8 mouse cellular contexts compared by ENCODE assay signal in genomic region chr14:123239945-123240344, GRCm38 (mm10).
DNase-seq lines count a peak whose midpoint lies in the region; ATAC-seq and TF ChIP-seq lines count a peak whose summit lies in the region.

No protein-coding gene starts in this region.

- H3K4me2 ChIP-seq in kidney, postnatal 0 days (ENCODE audit: low read length) = no peak overlapping the region
- H3K4me2 ChIP-seq in midbrain, postnatal 0 days (ENCODE audit: low read depth, low read length, poor library complexity, severe bottlenecking) = no peak overlapping the region

- WGBS in kidney, postnatal 0 days = 5% methylated on average over 2 of the region's 2 CpGs
- 18% methylated on average over 2 of the region's 2 CpGs for WGBS in midbrain, postnatal 0 days

- peak; percentile 67 for TF ChIP-seq CTCF in kidney, postnatal 0 days (IDR thresholded peaks at IDR 0.05; ENCODE audit: low read depth)
- TF ChIP-seq CTCF in midbrain, postnatal 0 days (IDR thresholded peaks at IDR 0.05) = peak; percentile 73

- no peaks in the 10 kb centered on the region for H3K4me1 ChIP-seq in kidney, postnatal 0 days (replicated peaks; ENCODE audit: insufficient read depth, low read length)
- no peaks in the 10 kb centered on the region for H3K4me1 ChIP-seq in midbrain, postnatal 0 days (ENCODE audit: insufficient read depth, low read length)

- H3K27ac ChIP-seq in kidney, postnatal 0 days = no peak overlapping the region
- H3K27ac ChIP-seq in midbrain, postnatal 0 days (ENCODE audit: low read depth, low read length) = no peak overlapping the region

- peak; percentile 83 for DNase-seq in kidney, postnatal 0 days (ENCODE audit: low spot score)
- no peak for DNase-seq in kidney, adult 11 months
- DNase-seq in R1 (ENCODE audit: low read depth, low spot score) = peak; percentile 10
- DNase-seq in cerebellum, postnatal 36 days = peak; percentile 7 to 29
- peak; percentile 24 for DNase-seq in kidney, postnatal 14 days
- DNase-seq in midbrain, postnatal 0 days (ENCODE audit: low spot score) = peak; percentile 66
- no peak for DNase-seq in spleen, adult 12 weeks (ENCODE audit: low spot score)
- no peak for DNase-seq in urinary bladder, postnatal 4 days (ENCODE audit: low spot score in 2 of 2)

- no peak overlapping the region for H3K9ac ChIP-seq in kidney, postnatal 0 days (ENCODE audit: low read depth, low read length)
- no peak overlapping the region for H3K9ac ChIP-seq in midbrain, postnatal 0 days (replicated peaks; ENCODE audit: low read length, poor library complexity, severe bottlenecking)

- H3K9me3 ChIP-seq in kidney, postnatal 0 days (replicated peaks; ENCODE audit: low read length) = no peaks in the 10 kb centered on the region
- no peaks in the 10 kb centered on the region for H3K9me3 ChIP-seq in midbrain, postnatal 0 days (ENCODE audit: low read length)

- ATAC-seq in kidney, postnatal 0 days (replicated peaks; ENCODE audit: low FRiP score, low read depth) = no peak; the same call in 1 of the 2 replicates
- 0 out of 2 replicates have a peak, but pooled peaks have one; percentile 27 for ATAC-seq in midbrain, postnatal 0 days (ENCODE audit: low FRiP score)

- no peaks in the 10 kb centered on the region for H3K27me3 ChIP-seq in kidney, postnatal 0 days (ENCODE audit: insufficient read depth, low read length)
- H3K27me3 ChIP-seq in midbrain, postnatal 0 days (ENCODE audit: insufficient read depth, low read length) = no peaks in the 10 kb centered on the region

- H3K36me3 ChIP-seq in kidney, postnatal 0 days (ENCODE audit: insufficient read depth, low read length) = no peaks in the 10 kb centered on the region
- no peaks in the 10 kb centered on the region for H3K36me3 ChIP-seq in midbrain, postnatal 0 days (ENCODE audit: insufficient read depth, low read length)

- H3K4me3 ChIP-seq in kidney, postnatal 0 days (replicated peaks; ENCODE audit: low read depth, low read length) = no peak overlapping the region
- no peak overlapping the region for H3K4me3 ChIP-seq in midbrain, postnatal 0 days (ENCODE audit: low read depth, low read length)

Comparison
In these comparisons a context has a peak if more than half of its experiments do, and no peak if none do; other contexts are left out.
1. DNase-seq: peak in kidney, postnatal 0 days (single experiment), R1 (single experiment), cerebellum, postnatal 36 days (2 of 2), kidney, postnatal 14 days (single experiment) and midbrain, postnatal 0 days (single experiment); none in kidney, adult 11 months (single experiment), spleen, adult 12 weeks (single experiment) and urinary bladder, postnatal 4 days (0 of 2).